Mouse (Mus musculus) testis, adult 2 months (tissue): Measurements from ENCODE around the gene Hdgfl3.

Experiments
- CTCF ChIP-seq: fragments of 200-500 bp; IDR thresholded peaks from 2 replicates; pipeline ENCODE4 v1.5.1; 2012; ENCODE audit warnings: low read depth, mild to moderate bottlenecking, inconsistent platforms, low read length, moderate library complexity; ENCODE audit not compliant: control insufficient read depth, insufficient read depth, insufficient replicate concordance
- POLR2A ChIP-seq: fragments of 200-500 bp; IDR thresholded peaks from 2 replicates; pipeline ENCODE4 v1.6.1; 2012; ENCODE audit warnings: low read depth, mild to moderate bottlenecking, inconsistent platforms, low read length, moderate library complexity; ENCODE audit not compliant: control insufficient read depth

DNA sequence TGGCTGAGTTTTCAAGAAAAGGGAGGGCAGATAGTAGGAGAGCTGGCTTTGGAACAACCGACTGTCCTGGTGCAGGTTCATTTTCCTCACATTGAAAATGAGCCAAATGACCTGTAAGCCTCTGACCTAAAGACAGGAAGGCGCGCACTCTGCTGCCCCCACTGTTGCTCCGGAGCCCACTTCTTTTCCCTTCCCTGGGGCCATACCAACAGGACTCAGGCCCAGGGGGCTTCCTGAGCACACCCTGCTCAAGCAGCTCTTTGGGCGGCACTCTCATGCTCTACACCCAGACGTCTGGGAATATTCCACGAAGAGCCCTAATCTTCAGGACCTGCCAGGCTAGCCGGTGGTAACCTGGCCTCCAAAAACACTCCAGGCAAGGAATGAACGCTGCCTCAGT lies 76.0 kb downstream of the Hdgfl3 start:
- TF ChIP-seq CTCF = no peak
- TF ChIP-seq POLR2A = no peak
